ENCODE assay signal across 10 mouse cellular contexts in genomic region chr4:98727295-98727958, GRCm38 (mm10). TPM values are rescaled to one million over a fixed set of nuclear protein-coding genes. Genes with fewer than 3 reads are reported as not detected.
DNase-seq lines count a peak whose midpoint lies in the region; ATAC-seq and TF ChIP-seq lines count a peak whose summit lies in the region.
"Had no signal": no experiment of that assay in that cellular context is flagged by ENCODE, and none has a peak within 500 bp of the region (broad histone marks: within the 10 kb centered on the region; RNA-seq: fewer than 3 reads in every experiment).

No protein-coding gene starts in this region.

- H3K4me1 ChIP-seq in heart, embryonic 10.5 days = peaks cover 20% of the 10 kb centered on the region
- no peaks in the 10 kb centered on the region for H3K4me1 ChIP-seq in hindbrain, postnatal 0 days (ENCODE audit: insufficient read depth, low read length)
- H3K4me1 ChIP-seq in midbrain, embryonic 14.5 days (ENCODE audit: control insufficient read depth, insufficient read depth, low read length) = peaks cover 12% of the 10 kb centered on the region; the same call in 1 of the 2 replicates

- no peak for DNase-seq in heart, embryonic 10.5 days (ENCODE audit: low spot score)
- DNase-seq in heart, adult 11 months = no peak
- peak; percentile 34 for DNase-seq in embryo, embryonic 11 days
- DNase-seq in hindbrain, postnatal 0 days (ENCODE audit: low spot score) = no peak
- peak; percentile 19 for DNase-seq in midbrain, embryonic 14.5 days
- DNase-seq in layer of hippocampus, adult 11-12 months (ENCODE audit: low spot score) = no peak
- DNase-seq in gastrocnemius, postnatal 10 days = no peak
- DNase-seq: heart, postnatal 14 days had no signal

- no peak for TF ChIP-seq CTCF in hindbrain, postnatal 0 days (IDR thresholded peaks at IDR 0.05; ENCODE audit: low read depth)

- no peak overlapping the region for H3K9ac ChIP-seq in hindbrain, postnatal 0 days (replicated peaks; ENCODE audit: low read length)
- H3K9ac ChIP-seq in midbrain, embryonic 14.5 days (replicated peaks; ENCODE audit: low read length) = no peak overlapping the region

- no peaks in the 10 kb centered on the region for H3K9me3 ChIP-seq in heart, embryonic 10.5 days
- H3K9me3 ChIP-seq in hindbrain, postnatal 0 days (ENCODE audit: low read length) = no peaks in the 10 kb centered on the region
- no peaks in the 10 kb centered on the region for H3K9me3 ChIP-seq in midbrain, embryonic 14.5 days (ENCODE audit: control insufficient read depth, low read length)

- ATAC-seq in hindbrain, postnatal 0 days = no peak
- ATAC-seq in midbrain, embryonic 14.5 days (ENCODE audit: low FRiP score, low TSS enrichment) = no peak
- no peak for ATAC-seq in erythroblast, adult 5-6 weeks (replicated peaks; ENCODE audit: low FRiP score, poor library complexity, severe bottlenecking)

- peaks cover 23% of the 10 kb centered on the region for H3K27me3 ChIP-seq in heart, embryonic 10.5 days (ENCODE audit: insufficient read depth, poor library complexity, severe bottlenecking)
- H3K27me3 ChIP-seq in hindbrain, postnatal 0 days (ENCODE audit: insufficient read depth, low read length) = 0 out of 2 replicates have a peak, but pooled peaks cover 4% of the 10 kb centered on the region
- peaks cover 29% of the 10 kb centered on the region for H3K27me3 ChIP-seq in midbrain, embryonic 14.5 days (ENCODE audit: control insufficient read depth, insufficient read depth, low read length)

- peak overlapping the region; percentile 58 for H3K4me3 ChIP-seq in heart, embryonic 10.5 days
- peak overlapping the region; percentile 21 for H3K4me3 ChIP-seq in hindbrain, postnatal 0 days (ENCODE audit: low read length)
- peak overlapping the region; percentile 26 for H3K4me3 ChIP-seq in midbrain, embryonic 14.5 days (replicated peaks; ENCODE audit: low read depth, low read length)

- no peak overlapping the region for H3K27ac ChIP-seq in heart, embryonic 10.5 days
- no peak overlapping the region for H3K27ac ChIP-seq in hindbrain, postnatal 0 days
- no peak overlapping the region for H3K27ac ChIP-seq in midbrain, embryonic 14.5 days (replicated peaks; ENCODE audit: low read depth, low read length)

- H3K36me3 ChIP-seq in heart, embryonic 10.5 days = no peaks in the 10 kb centered on the region
- H3K36me3 ChIP-seq in hindbrain, postnatal 0 days (ENCODE audit: insufficient read depth, low read length) = no peaks in the 10 kb centered on the region
- no peaks in the 10 kb centered on the region for H3K36me3 ChIP-seq in midbrain, embryonic 14.5 days (ENCODE audit: control insufficient read depth, insufficient read depth, low read length)

- WGBS in heart, embryonic 10.5 days = 2% methylated on average over 21 of the region's 21 CpGs
- WGBS in hindbrain, postnatal 0 days = 6% methylated on average over 21 of the region's 21 CpGs
- 2% methylated on average over 21 of the region's 21 CpGs for WGBS in midbrain, embryonic 14.5 days

- peak overlapping the region; percentile 47 for H3K4me2 ChIP-seq in hindbrain, postnatal 0 days (ENCODE audit: low read depth, low read length)
- peak overlapping the region; percentile 54 for H3K4me2 ChIP-seq in midbrain, embryonic 14.5 days (ENCODE audit: low read length)

RNA-seq across cellular contexts. Expression of gene L1td1, which starts 0.9 kb away (rescaled TPM):
- polyA plus RNA-seq in heart, embryonic 10.5 days (2016; fragmentation: Nextera tagmentation; extraction: Ambion mirVana) = 0.14 and 0.30 TPM in 2 replicates
- 1.0 TPM in 1 of 2 replicates, not detected in the other for total RNA-seq in hindbrain, postnatal 0 days (2014; rRNA removed)
- polyA plus RNA-seq in hindbrain, postnatal 0 days (2015; fragmentation: Nextera tagmentation; extraction: Ambion mirVana) = 0.15 and 0.19 TPM in 2 replicates
- polyA plus RNA-seq in midbrain, embryonic 14.5 days (2014; fragmentation: Nextera tagmentation; extraction: Ambion mirVana) = 0.07 TPM in 1 of 2 replicates, not detected in the other
- not detected for total RNA-seq in gastrocnemius, postnatal 10 days (2021)
- not detected in 2 replicates for total RNA-seq in erythroblast, adult 5-6 weeks (2015; ENCODE audit: low replicate concordance)
- total RNA-seq in erythroblast, adult 5-6 weeks (2017; ENCODE audit: low replicate concordance) = not detected in 2 replicates
- total RNA-seq: heart, postnatal 14 days; neutrophil, adult 5-6 weeks had no signal

Comparison
In these comparisons a context has a peak if more than half of its experiments do, and no peak if none do; other contexts are left out.
1. DNase-seq: peak in embryo, embryonic 11 days (single experiment) and midbrain, embryonic 14.5 days (single experiment); none in heart, embryonic 10.5 days (single experiment), heart, adult 11 months (single experiment), hindbrain, postnatal 0 days (single experiment), layer of hippocampus, adult 11-12 months (single experiment) and gastrocnemius, postnatal 10 days (single experiment).
2. Peak in every context shown above with its lines, with median percentiles within 50 percentile points of each other: H3K4me3 ChIP-seq.